Mouse (Mus musculus) kidney, adult 2 months (tissue): ENCODE results near the gene Lgi4. TPM values are rescaled to one million over a fixed set of nuclear protein-coding genes. Genes with fewer than 3 reads are reported as not detected.

Source experiments
- DNase-seq: peaks from one replicate; pipeline ENCODE4 v3.0.0; 2021
- H3K27ac ChIP-seq: fragments of 200-500 bp; 2 replicates; pipeline ENCODE4 v1.5.1; 2012; ENCODE audit warnings: low read depth, low read length, control low read depth, inconsistent platforms; ENCODE audit not compliant: insufficient read depth
- H3K27me3 ChIP-seq: fragments of 200-500 bp; replicated peaks from 2 replicates; pipeline ENCODE4 v1.6.1; 2012; ENCODE audit warnings: mild to moderate bottlenecking, moderate library complexity, low read length, inconsistent platforms; ENCODE audit not compliant: control insufficient read depth, insufficient read depth
- H3K36me3 ChIP-seq: fragments of 200-500 bp; 2 replicates; pipeline ENCODE4 v1.6.1; 2012; ENCODE audit warnings: mild to moderate bottlenecking, moderate library complexity, low read length, inconsistent platforms; ENCODE audit not compliant: control insufficient read depth, insufficient read depth
- H3K4me1 ChIP-seq: fragments of 200-500 bp; 2 replicates; pipeline ENCODE4 v1.6.1; 2011; ENCODE audit warnings: low read length; ENCODE audit not compliant: control insufficient read depth, insufficient read depth
- H3K4me3 ChIP-seq: fragments of 200-500 bp; 2 replicates; pipeline ENCODE4 v1.5.1; 2011; ENCODE audit warnings: mild to moderate bottlenecking, low read depth, low read length, control low read depth; ENCODE audit not compliant: insufficient read depth
- CTCF ChIP-seq: fragments of 200-500 bp; conservative IDR thresholded peaks from 2 replicates; pipeline ENCODE4 v1.5.1; 2011; ENCODE audit warnings: low read depth, mild to moderate bottlenecking, control low read depth, low read length, moderate library complexity, mixed read lengths; ENCODE audit not compliant: insufficient read depth, insufficient read length
- POLR2A ChIP-seq: fragments of 200-500 bp; IDR thresholded peaks from one replicate; pipeline ENCODE4 v1.6.1; 2011; ENCODE audit warnings: low read depth, low read length, control low read depth
- WGBS: fragments of 180-500 bp; shearing (Covaris S2); methylation state at CpG from one replicate; pipeline ENCODE4 v1.1.7; 2018; 5-methylcytosine and 5-hydroxymethylcytosine counted together
- polyA plus RNA-seq: library from polyadenylated mRNA; depleted of rRNA; stranded (reverse); fragments of >200 nt; gene quantifications from 2 replicates; pipeline ENCODE4 v1.2.3, GENCODE M21; 2012; rRNA removed

The Lgi4 gene
- polyA plus RNA-seq, 1 experiment = 0.99 TPM

DNA sequence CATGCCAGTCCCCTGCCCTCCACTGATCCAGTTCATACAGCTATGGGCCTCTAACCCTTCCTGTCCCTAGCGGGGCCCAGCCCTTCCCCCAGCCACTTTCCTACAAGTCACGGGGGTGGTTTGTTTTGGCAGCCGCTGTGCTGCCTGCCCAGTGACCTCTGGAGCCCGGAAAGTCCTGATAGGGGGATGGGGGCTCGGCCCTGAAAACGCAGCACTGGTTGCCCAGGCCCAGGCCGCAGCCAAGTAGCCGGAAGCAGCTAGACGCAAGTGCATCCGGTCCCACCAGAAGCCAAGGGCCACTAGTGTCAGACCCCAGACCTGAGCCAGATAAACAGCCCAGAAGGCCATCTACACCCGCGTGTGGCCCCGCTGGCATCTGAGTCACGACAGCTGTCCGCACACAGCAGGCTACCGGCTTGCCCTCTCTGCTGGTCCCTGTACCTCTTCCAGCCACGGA, 56.5 kb downstream of the Lgi4 start:
- Histone ChIP-seq H3K4me3 (peak overlapping the region; percentile 26), H3K36me3 (no peaks in the 10 kb centered on the region), H3K27ac (peak overlapping the region; percentile 96), H3K27me3 (no peaks in the 10 kb centered on the region), H3K4me1 (peaks cover 30% of the 10 kb centered on the region)
- TF ChIP-seq CTCF (no peak), POLR2A (no peak)
- 9% methylated on average over 17 of the region's 17 CpGs for WGBS
- DNase-seq = peak; percentile 96

DNA sequence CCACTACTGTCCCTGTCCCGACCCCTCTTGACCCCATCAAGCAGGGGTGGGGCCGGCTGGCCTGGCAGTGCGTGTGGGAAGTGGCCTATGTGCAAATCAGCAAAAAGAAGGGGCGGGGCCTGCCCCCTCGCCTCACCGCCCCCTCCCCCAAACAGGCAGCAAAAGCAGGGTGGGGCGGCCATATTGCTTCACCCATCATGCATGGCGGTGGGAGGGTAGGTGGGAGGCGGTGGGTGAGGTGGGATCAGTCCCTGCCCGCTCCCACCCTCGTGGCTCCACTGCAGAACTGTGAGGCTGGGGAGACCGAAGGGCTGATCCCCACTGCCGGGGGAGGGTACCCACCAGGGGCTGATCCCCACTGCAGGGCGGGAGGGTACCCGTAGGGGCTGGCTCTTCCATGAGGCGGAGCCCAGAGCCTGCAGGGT, 57.6 kb downstream of the Lgi4 start:
- Histone ChIP-seq H3K4me1 (peaks cover 26% of the 10 kb centered on the region), H3K36me3 (no peaks in the 10 kb centered on the region), H3K27ac (no peak overlapping the region), H3K4me3 (no peak overlapping the region), H3K27me3 (no peaks in the 10 kb centered on the region)
- TF ChIP-seq CTCF = no peak
- TF ChIP-seq POLR2A = no peak
- 67% methylated on average over 16 of the region's 16 CpGs for WGBS
- no peak for DNase-seq

DNA sequence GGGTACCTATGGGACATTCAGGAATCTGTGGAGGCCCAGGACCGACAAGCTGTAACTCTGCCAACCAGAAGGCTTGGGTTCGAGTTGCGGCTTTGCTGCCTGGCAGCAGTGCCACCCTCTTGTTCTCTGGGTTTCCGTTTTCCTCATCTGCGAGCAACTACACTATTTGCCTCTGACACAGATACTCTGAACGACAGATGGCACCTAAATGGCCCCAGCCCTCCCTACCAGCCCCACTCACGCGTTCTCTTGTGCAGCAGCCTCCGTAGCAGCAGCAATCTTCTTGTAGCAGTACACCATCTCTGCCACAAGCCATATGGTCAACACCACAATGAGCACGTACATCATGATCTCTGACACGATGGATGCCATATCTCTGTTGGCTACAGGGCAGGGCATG, 58.3 kb downstream of the Lgi4 start:
- H3K4me3 ChIP-seq = no peak overlapping the region
- peaks cover 21% of the 10 kb centered on the region for H3K4me1 ChIP-seq
- DNase-seq = no peak
- TF ChIP-seq POLR2A (no peak), CTCF (no peak)
- 92% methylated on average over 11 of the region's 11 CpGs for WGBS
- no peaks in the 10 kb centered on the region for H3K27me3 ChIP-seq
- no peaks in the 10 kb centered on the region for H3K36me3 ChIP-seq
- H3K27ac ChIP-seq = no peak overlapping the region

DNA sequence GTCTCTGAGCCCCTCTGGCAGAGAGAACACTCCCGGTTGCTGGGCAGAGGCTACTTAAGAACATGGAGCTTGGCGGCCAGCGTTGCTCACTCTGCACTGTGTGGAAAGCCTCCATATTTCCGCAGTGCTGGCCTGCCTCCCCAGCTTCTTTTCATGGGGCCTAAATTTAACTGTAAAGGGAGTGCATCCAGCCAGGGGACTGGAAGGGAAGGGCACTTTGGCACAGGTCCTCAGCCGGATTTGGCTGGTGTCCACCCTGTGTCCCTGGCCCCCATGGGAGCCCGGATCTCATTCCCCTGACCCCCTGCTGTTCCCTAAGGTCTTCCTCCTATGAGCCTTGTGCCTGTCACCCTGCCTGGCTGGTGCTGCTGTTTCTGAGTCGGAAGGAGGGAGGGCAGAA, 59.3 kb downstream of the Lgi4 start:
- Histone ChIP-seq H3K36me3 (no peaks in the 10 kb centered on the region), H3K27ac (no peak overlapping the region), H3K27me3 (no peaks in the 10 kb centered on the region), H3K4me1 (peaks cover 13% of the 10 kb centered on the region), H3K4me3 (no peak overlapping the region)
- TF ChIP-seq POLR2A (no peak), CTCF (no peak)
- WGBS = 67% methylated on average over 7 of the region's 7 CpGs
- DNase-seq = peak; percentile 66

DNA sequence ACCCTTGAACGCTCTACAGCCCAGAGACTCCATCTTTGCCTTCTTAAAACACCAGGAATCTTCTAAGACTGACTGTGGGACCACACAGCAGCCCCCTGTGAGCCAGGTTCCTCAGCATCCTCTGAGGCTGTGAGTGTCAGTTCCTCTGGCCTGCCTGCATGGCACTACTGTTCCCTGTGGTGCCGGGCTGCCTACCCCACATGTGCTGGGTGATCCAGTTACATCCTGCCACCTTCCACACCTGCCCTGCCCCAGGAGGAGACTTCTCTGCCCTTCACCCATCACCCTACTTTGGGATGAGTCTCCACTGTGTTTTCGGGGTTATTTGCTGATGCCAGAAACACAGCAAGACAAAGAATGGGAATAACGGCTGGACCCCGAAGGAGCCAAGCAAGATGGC, 60.4 kb downstream of the Lgi4 start:
- Histone ChIP-seq H3K27me3 (no peaks in the 10 kb centered on the region), H3K4me3 (no peak overlapping the region), H3K36me3 (no peaks in the 10 kb centered on the region), H3K4me1 (peaks cover 10% of the 10 kb centered on the region), H3K27ac (no peak overlapping the region)
- 85% methylated on average over 5 of the region's 5 CpGs for WGBS
- TF ChIP-seq CTCF (no peak), POLR2A (no peak)
- DNase-seq = no peak

Other genes with a start within 250 kb of the Lgi4 start
- 1.2 and 1.4 TPM in 2 replicates for gene Ffar2, start 235.6 kb upstream of the Lgi4 start, polyA plus RNA-seq
- gene Ffar3, start 203.2 kb upstream of the Lgi4 start, polyA plus RNA-seq = 0.07 and 0.08 TPM in 2 replicates
- 0.03 and 0.48 TPM in 2 replicates for gene Ffar1, start 197.8 kb upstream of the Lgi4 start, polyA plus RNA-seq
- 0.42 and 11.2 TPM in 2 replicates for gene Cd22, start 179.0 kb upstream of the Lgi4 start, polyA plus RNA-seq
- gene Mag, start 144.5 kb upstream of the Lgi4 start, polyA plus RNA-seq = 0.71 and 0.94 TPM in 2 replicates
- gene Hamp2, start 134.7 kb upstream of the Lgi4 start, polyA plus RNA-seq = 1.1 TPM in 1 of 2 replicates, not detected in the other
- gene Hamp, start 115.3 kb upstream of the Lgi4 start, polyA plus RNA-seq = not detected in 2 replicates
- gene Usf2, start 102.5 kb upstream of the Lgi4 start, polyA plus RNA-seq = 118 and 124 TPM in 2 replicates
- 60.7 and 70.2 TPM in 2 replicates for gene Lsr, start 85.9 kb upstream of the Lgi4 start, polyA plus RNA-seq
- 9.1 and 12.7 TPM in 2 replicates for gene Fam187b, start 85.6 kb upstream of the Lgi4 start, polyA plus RNA-seq
- 37.2 and 54.2 TPM in 2 replicates for gene Fxyd5, start 16.9 kb upstream of the Lgi4 start, polyA plus RNA-seq
- gene Fxyd7, start 7.9 kb upstream of the Lgi4 start, polyA plus RNA-seq = 1.8 and 2.2 TPM in 2 replicates
- gene Fxyd1, start 2.1 kb upstream of the Lgi4 start, polyA plus RNA-seq = 107 and 119 TPM in 2 replicates
- 4.8 and 5.1 TPM in 2 replicates for gene Fxyd3, start 17.4 kb downstream of the Lgi4 start, polyA plus RNA-seq
- 626 and 739 TPM in 2 replicates for gene Hpn, start 55.9 kb downstream of the Lgi4 start, polyA plus RNA-seq
- gene Scn1b, start 67.7 kb downstream of the Lgi4 start, polyA plus RNA-seq = 25.1 and 27.9 TPM in 2 replicates
- 53.8 and 57.1 TPM in 2 replicates for gene Gramd1a, start 96.6 kb downstream of the Lgi4 start, polyA plus RNA-seq
- gene Scgb2b2, start 231.2 kb downstream of the Lgi4 start, polyA plus RNA-seq = not detected in 2 replicates
- not detected in 2 replicates for gene Scgb1b2, start 232.5 kb downstream of the Lgi4 start, polyA plus RNA-seq